Mouse (Mus musculus) stomach, embryonic 16.5 days (tissue): ENCODE data around the gene Clip1. TPM values are rescaled to one million over a fixed set of nuclear protein-coding genes. Genes with fewer than 3 reads are reported as not detected.

Source experiments
- ATAC-seq: fragments of 200-750 bp; cut with Nextera tagmentation; 2 replicates; pipeline ENCODE4 v1.8.0; 2017; ENCODE audit warnings: moderate number of reproducible peaks, moderate TSS enrichment; ENCODE audit not compliant: insufficient read depth, low FRiP score
- H3K27ac ChIP-seq: fragments of 300-500 bp; sonication (generic); 2 replicates; pipeline ENCODE4 v1.5.1; 2014; ENCODE audit warnings: low read length
- H3K27me3 ChIP-seq: fragments of 300-500 bp; sonication (generic); 2 replicates; pipeline ENCODE4 v1.6.1; 2014; ENCODE audit warnings: low read length, control low read depth, mixed read lengths; ENCODE audit not compliant: control insufficient read depth, insufficient read depth
- H3K36me3 ChIP-seq: fragments of 300-500 bp; sonication (generic); 2 replicates; pipeline ENCODE4 v1.6.1; 2014; ENCODE audit warnings: low read length; ENCODE audit not compliant: control insufficient read depth, insufficient read depth
- H3K4me1 ChIP-seq: fragments of 300-500 bp; sonication (generic); 2 replicates; pipeline ENCODE4 v1.6.1; 2014; ENCODE audit warnings: low read length, control low read depth, mixed read lengths; ENCODE audit not compliant: control insufficient read depth, insufficient read depth
- H3K4me2 ChIP-seq: fragments of 300-500 bp; sonication (generic); 2 replicates; pipeline ENCODE4 v1.6.1; 2014; ENCODE audit warnings: low read depth, low read length, mixed read lengths
- H3K4me3 ChIP-seq: fragments of 300-500 bp; sonication (generic); replicated peaks from 2 replicates; pipeline ENCODE4 v1.5.1; 2014; ENCODE audit warnings: mild to moderate bottlenecking, low read length
- H3K9ac ChIP-seq: fragments of 300-500 bp; sonication (generic); 2 replicates; pipeline ENCODE4 v1.6.1; 2014; ENCODE audit warnings: low read length
- H3K9me3 ChIP-seq: fragments of 300-500 bp; sonication (generic); replicated peaks from 2 replicates; pipeline ENCODE4 v1.6.1; 2016; ENCODE audit warnings: low read length, control low read depth; ENCODE audit not compliant: control insufficient read depth
- WGBS: fragments of 180-500 bp; shearing (Covaris S2); extraction: QIAGEN DNeasy Blood & Tissue Kit; methylation state at CpG from one replicate; pipeline ENCODE4 v1.1.7; 2014; 5-methylcytosine and 5-hydroxymethylcytosine counted together
- polyA plus RNA-seq: library from polyadenylated mRNA; unstranded; fragments of >200 nt; fragmentation: Nextera tagmentation; extraction: Ambion mirVana; gene quantifications from 2 replicates; pipeline ENCODE4 v1.2.1, GENCODE M21; 2015

Clip1 gene
- polyA plus RNA-seq, 1 experiment from 2014 or later = 40.6 TPM

- Histone ChIP-seq H3K27ac (peak overlapping the region; percentile 39; the same call in 1 of the 2 replicates), H3K4me2 (no peak overlapping the region), H3K36me3 (peaks cover 33% of the 10 kb centered on the region), H3K9ac (no peak overlapping the region), H3K4me1 (peaks cover 10% of the 10 kb centered on the region), H3K27me3 (no peaks in the 10 kb centered on the region), H3K4me3 (no peak overlapping the region), H3K9me3 (no peaks in the 10 kb centered on the region)
- WGBS = 46% methylated on average over 11 of the region's 11 CpGs
- no peak for ATAC-seq
These were observed 16.2 kb upstream of the Clip1 start for GRCm38 (mm10) chr5:123700625-123701024.

- Histone ChIP-seq H3K9ac (no peak overlapping the region), H3K27ac (no peak overlapping the region), H3K27me3 (no peaks in the 10 kb centered on the region), H3K36me3 (peaks cover 28% of the 10 kb centered on the region), H3K4me3 (no peak overlapping the region), H3K4me2 (no peak overlapping the region), H3K9me3 (no peaks in the 10 kb centered on the region), H3K4me1 (peaks cover 10% of the 10 kb centered on the region)
- ATAC-seq = peak; percentile 36; the same call in 1 of the 2 replicates
- 23% methylated on average over 3 of the region's 3 CpGs for WGBS
These were observed 14.8 kb upstream of the Clip1 start for GRCm38 (mm10) chr5:123699198-123699597.

- Histone ChIP-seq H3K9me3 (no peaks in the 10 kb centered on the region), H3K27me3 (no peaks in the 10 kb centered on the region), H3K27ac (peak overlapping the region; percentile 80), H3K4me3 (no peak overlapping the region), H3K4me1 (peaks cover 10% of the 10 kb centered on the region), H3K36me3 (peaks cover 11% of the 10 kb centered on the region), H3K9ac (no peak overlapping the region), H3K4me2 (no peak overlapping the region)
- peak; percentile 81; the same call in 1 of the 2 replicates for ATAC-seq
- WGBS = 46% methylated on average over 4 of the region's 4 CpGs
These were observed 12.5 kb upstream of the Clip1 start for GRCm38 (mm10) chr5:123696961-123697360.

- H3K4me2 ChIP-seq = no peak overlapping the region
- WGBS = 72% methylated on average over 7 of the region's 7 CpGs
- peaks cover 9% of the 10 kb centered on the region for H3K4me1 ChIP-seq
- H3K4me3 ChIP-seq = no peak overlapping the region
- peak overlapping the region; percentile 80 for H3K27ac ChIP-seq
- 0 out of 2 replicates have a peak, but pooled peaks cover 8% of the 10 kb centered on the region for H3K36me3 ChIP-seq
- ATAC-seq = no peak
- no peak overlapping the region for H3K9ac ChIP-seq
- no peaks in the 10 kb centered on the region for H3K27me3 ChIP-seq
- no peaks in the 10 kb centered on the region for H3K9me3 ChIP-seq
These were observed 11.8 kb upstream of the Clip1 start for GRCm38 (mm10) chr5:123696244-123696643.

GRCm38 (mm10) chr5:123694468-123694867 is 10.1 kb upstream of the Clip1 start:
- 37% methylated on average over 6 of the region's 6 CpGs for WGBS
- Histone ChIP-seq H3K9ac (no peak overlapping the region), H3K27me3 (no peaks in the 10 kb centered on the region), H3K27ac (peak overlapping the region; percentile 58; the same call in 1 of the 2 replicates), H3K4me2 (no peak overlapping the region), H3K36me3 (no peaks in the 10 kb centered on the region), H3K9me3 (no peaks in the 10 kb centered on the region), H3K4me3 (no peak overlapping the region), H3K4me1 (no peaks in the 10 kb centered on the region)
- peak; percentile 67; the same call in 1 of the 2 replicates for ATAC-seq

GRCm38 (mm10) chr5:123683377-123684220 is 819 bp downstream of the Clip1 start:
- Histone ChIP-seq H3K4me2 (peak overlapping the region; percentile 98), H3K27me3 (no peaks in the 10 kb centered on the region), H3K36me3 (no peaks in the 10 kb centered on the region), H3K4me1 (peaks cover 30% of the 10 kb centered on the region), H3K27ac (peak overlapping the region; percentile 92), H3K9ac (peak overlapping the region; percentile 99), H3K4me3 (peak overlapping the region; percentile 93), H3K9me3 (no peaks in the 10 kb centered on the region)
- WGBS = under 1% methylated on average over 85 of the region's 92 CpGs
- peak; percentile 61 for ATAC-seq

GRCm38 (mm10) chr5:123683043-123683376 is 1.4 kb downstream of the Clip1 start:
- 7% methylated on average over 6 of the region's 6 CpGs for whole genome bisulfite sequencing

GRCm38 (mm10) chr5:123682372-123682771 is 2.0 kb downstream of the Clip1 start:
- no peaks in the 10 kb centered on the region for H3K27me3 ChIP-seq
- peak overlapping the region; percentile 50; the same call in 1 of the 2 replicates for H3K27ac ChIP-seq
- no peaks in the 10 kb centered on the region for H3K36me3 ChIP-seq
- ATAC-seq = no peak
- WGBS = 36% methylated on average over 4 of the region's 4 CpGs
- H3K9me3 ChIP-seq = no peaks in the 10 kb centered on the region
- peaks cover 30% of the 10 kb centered on the region for H3K4me1 ChIP-seq
- H3K9ac ChIP-seq = peak overlapping the region; percentile 99
- peak overlapping the region; percentile 93; the same call in 1 of the 2 replicates for H3K4me3 ChIP-seq
- peak overlapping the region; percentile 98 for H3K4me2 ChIP-seq

More at GRCm38 (mm10) chr5:123683043-123683376, 1.4 kb downstream of the Clip1 start:
- Histone ChIP-seq H3K4me2 (peak overlapping the region; percentile 98), H3K9me3 (no peaks in the 10 kb centered on the region), H3K4me3 (peak overlapping the region; percentile 93), H3K9ac (peak overlapping the region; percentile 99), H3K36me3 (no peaks in the 10 kb centered on the region), H3K4me1 (peaks cover 30% of the 10 kb centered on the region), H3K27ac (peak overlapping the region; percentile 92; the same call in 1 of the 2 replicates), H3K27me3 (no peaks in the 10 kb centered on the region)
- ATAC-seq = no peak

GRCm38 (mm10) chr5:123679546-123680263 is 4.7 kb downstream of the Clip1 start:
- H3K36me3 ChIP-seq = no peaks in the 10 kb centered on the region
- no peaks in the 10 kb centered on the region for H3K27me3 ChIP-seq
- H3K4me2 ChIP-seq = peak overlapping the region; percentile 9; the same call in 1 of the 2 replicates
- H3K9ac ChIP-seq = no peak overlapping the region
- H3K9me3 ChIP-seq = no peaks in the 10 kb centered on the region
- H3K4me3 ChIP-seq = no peak overlapping the region
- WGBS = 35% methylated on average over 5 of the region's 5 CpGs
- peaks cover 28% of the 10 kb centered on the region for H3K4me1 ChIP-seq
- H3K27ac ChIP-seq = peak overlapping the region; percentile 64
- ATAC-seq = no peak
